Mouse (Mus musculus): Measurements from ENCODE around the gene Robo3.

DNA sequence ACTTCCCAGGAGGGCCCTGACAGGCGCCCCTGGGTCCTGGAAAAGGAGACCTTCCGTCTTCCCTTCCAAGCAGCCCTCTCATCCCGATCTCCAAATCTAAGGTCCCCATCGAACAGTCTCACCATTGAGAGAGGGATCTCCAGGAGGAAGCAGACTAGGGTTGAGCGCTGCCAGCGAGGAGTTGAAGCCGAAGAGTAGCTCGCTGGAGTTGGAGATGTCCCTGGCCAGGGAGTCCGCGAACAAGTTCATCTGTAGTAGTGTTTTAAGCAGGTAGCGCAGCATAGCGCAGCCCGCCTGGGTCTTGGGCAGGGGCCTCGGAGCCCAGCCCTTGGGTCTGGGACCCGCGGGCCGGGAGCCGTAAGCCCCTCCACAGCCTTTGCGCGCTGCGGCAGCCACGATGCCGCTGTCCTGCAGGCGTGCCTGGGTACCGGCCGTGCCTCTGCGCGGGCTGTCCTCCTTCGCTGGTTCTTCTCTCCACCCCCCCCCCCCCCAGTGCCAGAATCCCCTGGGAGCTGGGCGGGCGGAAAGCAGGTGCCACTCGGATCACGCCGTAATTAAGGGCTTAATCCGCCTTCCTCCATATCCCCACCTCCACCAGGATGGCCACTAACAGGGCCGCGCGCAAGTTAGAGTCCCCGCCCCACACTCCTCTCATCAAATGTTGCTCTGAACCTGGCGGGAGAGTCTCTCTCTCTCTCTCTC is at the start of gene Robo3:
- no peak for TF ChIP-seq POLR2A (IDR thresholded peaks at IDR 0.05; ENCODE audit: insufficient read depth, low read depth, low read length)
- no peak for TF ChIP-seq CTCF (IDR thresholded peaks at IDR 0.05)
- TF ChIP-seq EP300 (IDR thresholded peaks at IDR 0.05; ENCODE audit: insufficient read depth, low read depth, low read length): no peak

Data from heart, adult 2 months (tissue).